Mouse (Mus musculus) liver, embryonic 13.5 days (tissue): ENCODE measurements around the gene Ptrhd1. TPM values are rescaled to one million over a fixed set of nuclear protein-coding genes. Genes with fewer than 3 reads are reported as not detected.

Experiments used
- ATAC-seq: fragments of 200-750 bp; cut with Nextera tagmentation; 2 replicates; pipeline ENCODE4 v1.8.0; 2017; ENCODE audit warnings: low read depth, mild to moderate bottlenecking, moderate number of reproducible peaks, moderate library complexity
- DNase-seq: peaks from one replicate; pipeline ENCODE4 v3.0.0; 2022
- H3K27ac ChIP-seq: fragments of 300-500 bp; sonication (generic); 2 replicates; pipeline ENCODE4 v1.5.1; 2015; ENCODE audit warnings: moderate library complexity, mild to moderate bottlenecking, inconsistent platforms
- H3K27me3 ChIP-seq: fragments of 300-500 bp; sonication (generic); 2 replicates; pipeline ENCODE4 v1.6.1; 2015; ENCODE audit warnings: mild to moderate bottlenecking, inconsistent platforms
- H3K36me3 ChIP-seq: fragments of 300-500 bp; sonication (generic); 2 replicates; pipeline ENCODE4 v1.6.1; 2015; ENCODE audit warnings: mild to moderate bottlenecking, inconsistent platforms
- H3K4me1 ChIP-seq: fragments of 300-500 bp; sonication (generic); replicated peaks from 2 replicates; pipeline ENCODE4 v1.6.1; 2015; ENCODE audit warnings: inconsistent platforms
- H3K4me2 ChIP-seq: fragments of 300-500 bp; sonication (generic); 2 replicates; pipeline ENCODE4 v1.6.1; 2015; ENCODE audit warnings: inconsistent platforms, mild to moderate bottlenecking, moderate library complexity
- H3K4me3 ChIP-seq: fragments of 300-500 bp; sonication (generic); replicated peaks from 2 replicates; pipeline ENCODE4 v1.5.1; 2015; ENCODE audit warnings: mild to moderate bottlenecking, inconsistent platforms
- H3K9ac ChIP-seq: fragments of 300-500 bp; sonication (generic); 2 replicates; pipeline ENCODE4 v1.6.1; 2015; ENCODE audit warnings: mild to moderate bottlenecking, inconsistent platforms
- H3K9me3 ChIP-seq: fragments of 300-500 bp; sonication (generic); replicated peaks from 2 replicates; pipeline ENCODE4 v1.6.1; 2016; ENCODE audit warnings: inconsistent platforms
- WGBS: fragments of 180-500 bp; shearing (Covaris S2); methylation state at CpG from one replicate; pipeline ENCODE4 v1.1.7; 2015; ENCODE audit not compliant: insufficient replicate concordance; 5-methylcytosine and 5-hydroxymethylcytosine counted together
- polyA plus RNA-seq: library from polyadenylated mRNA; unstranded; fragments of >200 nt; fragmentation: Nextera tagmentation; extraction: Ambion mirVana; gene quantifications from 2 replicates; pipeline ENCODE4 v1.2.1, GENCODE M21; 2015

The Ptrhd1 gene
- polyA plus RNA-seq, 1 experiment from 2014 or later, result 3.1 TPM

DNA sequence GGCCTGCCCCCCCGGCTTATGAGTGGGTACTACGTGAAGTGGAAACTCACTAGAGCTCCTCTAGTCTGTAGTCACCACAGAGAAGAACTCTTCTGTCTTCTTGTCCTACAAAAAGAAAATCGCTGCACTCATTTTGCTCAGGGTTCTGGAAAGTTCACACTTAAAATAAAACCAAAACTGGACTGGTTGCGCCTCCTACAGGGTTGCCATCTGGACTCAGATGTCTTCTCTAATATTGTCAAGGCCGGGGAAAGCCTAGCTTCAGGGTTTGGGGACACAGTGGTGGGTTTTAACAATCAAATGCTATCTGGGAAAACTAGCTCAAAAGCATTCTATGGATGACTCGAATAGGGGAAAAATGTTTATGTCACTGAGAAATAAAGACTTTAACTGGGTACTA is 16.0 kb downstream of the Ptrhd1 start:
- peaks cover 24% of the 10 kb centered on the region for H3K4me1 ChIP-seq
- H3K4me2 ChIP-seq, result no peak overlapping the region
- H3K27ac ChIP-seq, result no peak overlapping the region
- ATAC-seq, result no peak
- H3K27me3 ChIP-seq, result no peaks in the 10 kb centered on the region
- no peaks in the 10 kb centered on the region for H3K9me3 ChIP-seq
- H3K4me3 ChIP-seq, result no peak overlapping the region
- no peak overlapping the region for H3K9ac ChIP-seq
- H3K36me3 ChIP-seq, result no peaks in the 10 kb centered on the region
- 74% methylated on average over 6 of the region's 6 CpGs for WGBS
- no peak for DNase-seq

DNA sequence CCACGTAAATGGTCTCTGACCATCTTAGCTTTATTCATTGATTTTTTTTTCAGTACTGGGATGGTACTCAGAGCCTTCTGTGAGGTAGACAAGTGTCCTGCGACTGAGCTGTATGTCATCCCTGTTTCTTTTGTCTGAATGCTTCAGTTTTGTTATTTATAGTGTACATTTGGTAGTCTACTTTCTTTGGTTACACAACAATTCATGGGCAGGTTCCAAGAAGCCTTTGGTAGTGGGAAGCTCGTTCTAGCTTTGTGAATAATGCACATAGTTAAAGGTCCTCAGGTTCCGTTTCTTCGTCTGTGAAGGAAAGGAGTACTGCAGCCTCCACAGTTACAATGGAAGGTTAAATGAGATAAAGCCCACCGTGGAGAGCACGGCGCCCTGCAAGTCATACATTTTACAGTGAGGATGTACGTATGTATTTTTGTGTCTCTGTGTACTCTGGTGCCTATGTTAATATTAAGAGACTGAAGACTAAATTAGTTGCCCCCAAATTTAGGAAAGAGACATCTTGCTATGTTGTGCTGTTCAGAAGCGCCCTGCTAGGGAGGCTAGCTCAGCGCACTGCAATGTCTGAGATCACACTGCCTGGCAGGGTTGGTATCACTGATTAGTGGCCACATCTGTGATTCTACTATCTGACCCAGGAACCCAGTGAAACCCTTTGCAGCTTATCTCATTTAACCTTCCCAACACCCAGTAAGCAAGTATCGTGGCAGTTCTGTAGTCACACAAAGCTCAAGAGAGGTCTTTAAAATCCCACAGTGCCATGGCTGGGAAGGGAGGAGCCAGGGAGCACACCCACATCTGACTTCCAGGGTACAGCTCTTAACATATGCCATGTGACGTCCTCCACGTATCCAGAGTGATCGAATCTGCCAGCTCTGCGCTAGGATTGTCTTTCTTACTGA is 19.2 kb downstream of the Ptrhd1 start:
- DNase-seq, result peak; percentile 61
- ATAC-seq, result peak; percentile 96
- Histone ChIP-seq H3K4me2 (peak overlapping the region; percentile 43), H3K9me3 (no peaks in the 10 kb centered on the region), H3K4me3 (peak overlapping the region; percentile 21; the same call in 1 of the 2 replicates), H3K4me1 (peaks cover 24% of the 10 kb centered on the region), H3K27me3 (no peaks in the 10 kb centered on the region), H3K9ac (peak overlapping the region; percentile 1; the same call in 1 of the 2 replicates), H3K36me3 (no peaks in the 10 kb centered on the region), H3K27ac (peak overlapping the region; percentile 31; the same call in 1 of the 2 replicates)
- WGBS, result 35% methylated on average over 16 of the region's 16 CpGs

DNA sequence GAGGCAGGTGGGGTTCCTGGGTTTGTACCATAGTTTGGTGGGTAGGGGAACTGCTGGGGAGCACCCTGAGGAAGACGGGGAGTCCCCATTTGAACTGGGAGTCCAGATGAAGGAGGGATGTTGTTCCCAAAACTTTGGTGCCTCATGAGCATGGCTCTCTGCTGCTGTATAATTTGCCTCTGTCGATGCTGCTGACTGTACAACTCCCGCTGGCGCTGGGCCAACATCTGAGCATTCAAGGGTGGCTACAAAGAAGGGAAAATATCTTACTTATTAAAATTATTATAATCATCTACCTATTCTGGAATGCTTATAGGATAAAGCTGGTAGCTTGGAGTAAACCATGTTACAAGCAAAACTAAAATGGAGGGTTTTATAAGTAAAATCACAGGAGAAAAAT is 33.9 kb downstream of the Ptrhd1 start:
- Histone ChIP-seq H3K27me3 (no peaks in the 10 kb centered on the region), H3K4me1 (no peaks in the 10 kb centered on the region), H3K9ac (no peak overlapping the region), H3K36me3 (no peaks in the 10 kb centered on the region), H3K27ac (no peak overlapping the region), H3K9me3 (no peaks in the 10 kb centered on the region), H3K4me2 (no peak overlapping the region), H3K4me3 (no peak overlapping the region)
- WGBS, result 84% methylated on average over 4 of the region's 4 CpGs
- ATAC-seq (no peak), DNase-seq (no peak)

DNA sequence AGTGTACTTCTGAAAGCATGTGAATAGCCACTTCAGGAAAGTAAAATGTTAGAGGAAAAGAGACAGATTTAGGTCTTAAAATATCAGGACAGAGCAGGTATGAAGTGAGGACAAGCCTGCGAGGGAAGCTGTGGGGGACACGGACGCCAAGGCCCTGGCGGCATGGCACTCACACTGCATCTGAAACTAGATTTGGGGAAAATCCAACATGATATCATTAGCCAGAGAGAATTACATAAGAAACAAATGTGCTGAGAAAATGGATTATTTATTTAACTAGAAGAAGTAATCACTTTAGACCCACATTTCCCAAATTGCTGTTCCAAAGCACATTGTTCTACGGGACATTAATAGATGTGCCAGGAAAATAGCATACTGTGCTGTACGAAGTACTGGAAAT is 37.3 kb downstream of the Ptrhd1 start:
- no peaks in the 10 kb centered on the region for H3K27me3 ChIP-seq
- DNase-seq (no peak), ATAC-seq (no peak)
- H3K4me1 ChIP-seq, result no peaks in the 10 kb centered on the region
- WGBS, result 84% methylated on average over 6 of the region's 6 CpGs
- no peak overlapping the region for H3K27ac ChIP-seq
- no peaks in the 10 kb centered on the region for H3K9me3 ChIP-seq
- no peak overlapping the region for H3K9ac ChIP-seq
- H3K36me3 ChIP-seq, result 0 out of 2 replicates have a peak, but pooled peaks cover 4% of the 10 kb centered on the region
- H3K4me2 ChIP-seq, result no peak overlapping the region
- no peak overlapping the region for H3K4me3 ChIP-seq

DNA sequence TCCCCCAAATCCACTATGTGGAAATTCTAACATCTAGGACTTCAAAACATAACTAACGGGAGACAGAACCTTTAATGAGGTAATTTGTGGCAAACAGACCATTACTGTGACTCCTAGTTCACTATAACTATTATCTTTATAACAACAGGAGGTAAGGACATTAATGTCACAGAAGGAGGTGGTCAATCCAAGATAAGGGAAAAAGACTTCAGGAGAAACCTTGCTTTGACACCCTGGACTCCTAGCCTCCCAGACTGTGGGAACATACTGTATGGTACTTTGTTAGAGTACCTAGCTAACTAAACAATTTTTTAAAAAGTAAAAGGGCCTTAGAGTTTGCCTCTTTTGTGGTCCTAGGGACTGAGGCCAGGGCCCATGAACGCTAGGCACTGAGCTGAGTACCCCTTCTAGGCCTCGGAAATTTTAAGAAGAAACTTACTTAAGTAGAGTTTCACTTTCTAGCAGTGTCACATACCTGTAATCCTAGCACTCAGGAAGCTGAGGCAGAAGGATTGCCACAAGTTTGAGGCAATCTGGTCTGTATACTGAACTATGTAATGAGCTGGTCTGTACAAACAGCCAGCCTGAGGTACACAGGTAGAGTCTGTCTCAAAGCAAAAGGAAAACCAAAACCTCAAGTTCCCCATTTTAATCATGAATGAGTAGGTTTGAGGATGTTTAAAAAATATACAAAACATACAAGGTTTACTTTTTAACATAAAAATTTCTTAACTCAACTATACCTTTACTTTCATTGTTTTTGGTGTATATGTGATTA is 45.3 kb downstream of the Ptrhd1 start:
- ATAC-seq (no peak), DNase-seq (no peak)
- Histone ChIP-seq H3K27ac (no peak overlapping the region), H3K4me3 (no peak overlapping the region), H3K27me3 (no peaks in the 10 kb centered on the region), H3K36me3 (0 out of 2 replicates have a peak, but pooled peaks cover 4% of the 10 kb centered on the region), H3K9me3 (no peaks in the 10 kb centered on the region), H3K4me1 (peaks cover 10% of the 10 kb centered on the region), H3K4me2 (no peak overlapping the region), H3K9ac (no peak overlapping the region)
- 67% methylated on average over 3 of the region's 3 CpGs for WGBS

DNA sequence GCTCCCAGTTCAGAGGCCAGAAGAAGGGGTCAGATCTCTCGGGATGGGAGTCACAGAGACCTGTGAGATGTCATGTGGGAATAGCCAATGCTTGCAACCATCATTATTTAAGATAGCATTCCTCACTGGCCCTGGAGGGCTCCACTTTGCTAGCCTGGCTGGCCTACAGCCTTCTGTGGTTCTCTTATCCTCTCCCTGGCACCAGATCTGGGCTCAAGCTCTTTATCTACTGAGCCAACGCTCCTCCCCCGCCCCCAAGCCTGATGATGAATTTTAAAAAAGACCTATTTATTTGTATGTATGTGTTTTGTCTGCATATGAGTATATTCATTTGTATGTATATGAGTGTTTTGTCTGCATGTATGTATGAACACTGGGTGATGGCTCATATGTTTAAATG is 46.1 kb downstream of the Ptrhd1 start:
- Histone ChIP-seq H3K4me2 (no peak overlapping the region), H3K27me3 (no peaks in the 10 kb centered on the region), H3K9ac (no peak overlapping the region), H3K9me3 (no peaks in the 10 kb centered on the region), H3K4me3 (no peak overlapping the region), H3K36me3 (no peaks in the 10 kb centered on the region), H3K4me1 (peaks cover 10% of the 10 kb centered on the region), H3K27ac (no peak overlapping the region)
- DNase-seq, result no peak
- 45% methylated on average over 3 of the region's 3 CpGs for WGBS
- ATAC-seq, result peak; percentile 55; the same call in 1 of the 2 replicates

DNA sequence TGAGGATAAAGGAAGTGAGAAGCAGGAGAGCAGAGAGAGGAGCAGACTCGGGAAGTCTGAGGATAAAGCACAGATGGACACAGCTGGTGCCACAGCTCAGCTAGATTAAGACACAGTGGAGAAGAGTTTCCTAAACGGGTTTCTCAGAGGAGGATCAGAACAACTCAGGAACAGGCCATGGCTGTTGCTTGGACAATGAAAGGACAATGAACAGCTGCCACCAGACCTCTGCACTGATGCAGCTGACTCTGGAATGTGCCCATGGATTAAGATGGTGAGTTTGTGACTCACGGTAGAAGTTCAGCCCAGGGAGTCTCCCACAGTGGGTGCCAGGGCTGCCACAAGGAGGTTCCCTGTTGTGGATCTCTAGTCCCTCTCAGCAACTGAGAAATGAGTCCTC is 51.4 kb downstream of the Ptrhd1 start:
- H3K4me1 ChIP-seq, result no peaks in the 10 kb centered on the region
- H3K27ac ChIP-seq, result no peak overlapping the region
- DNase-seq (no peak), ATAC-seq (no peak)
- no peaks in the 10 kb centered on the region for H3K27me3 ChIP-seq
- WGBS, result 29% methylated on average over 3 of the region's 3 CpGs
- H3K4me2 ChIP-seq, result no peak overlapping the region
- H3K4me3 ChIP-seq, result no peak overlapping the region
- H3K36me3 ChIP-seq, result no peaks in the 10 kb centered on the region
- H3K9me3 ChIP-seq, result no peaks in the 10 kb centered on the region
- H3K9ac ChIP-seq, result no peak overlapping the region

Other genes with a start within 250 kb of the Ptrhd1 start
- 0.13 TPM in 2 replicates for gene Efr3b, start 195.1 kb upstream of the Ptrhd1 start, polyA plus RNA-seq
- 2.0 and 2.5 TPM in 2 replicates for gene Dnajc27, start 151.4 kb upstream of the Ptrhd1 start, polyA plus RNA-seq
- gene Adcy3, start 100.9 kb upstream of the Ptrhd1 start, polyA plus RNA-seq, result 0.81 and 0.82 TPM in 2 replicates
- 12.6 and 13.8 TPM in 2 replicates for gene Cenpo, start 267 bp downstream of the Ptrhd1 start, polyA plus RNA-seq
- gene Ncoa1, start 243.2 kb downstream of the Ptrhd1 start, polyA plus RNA-seq, result 0.74 and 0.79 TPM in 2 replicates